ENCODE assay signal across 9 mouse cellular contexts in genomic region chr2:38013839-38014365, GRCm38 (mm10).
DNase-seq lines count a peak whose midpoint lies in the region; ATAC-seq and TF ChIP-seq lines count a peak whose summit lies in the region.
"Had no signal": no experiment of that assay in that cellular context is flagged by ENCODE, and none has a peak within 500 bp of the region (broad histone marks: within the 10 kb centered on the region; RNA-seq: fewer than 3 reads in every experiment).

No protein-coding gene starts in this region.

- no peaks in the 10 kb centered on the region for H3K27me3 ChIP-seq in lung, embryonic 14.5 days (ENCODE audit: insufficient read depth, low read length)
- H3K27me3 ChIP-seq: megakaryocyte, embryonic 14.5 days had no signal

- ATAC-seq in lung, embryonic 14.5 days (ENCODE audit: insufficient read depth): peak; percentile 90

- 24% methylated on average over 5 of the region's 5 CpGs for WGBS in lung, embryonic 14.5 days

- no peaks in the 10 kb centered on the region for H3K36me3 ChIP-seq in lung, embryonic 14.5 days (ENCODE audit: insufficient read depth)

- H3K4me2 ChIP-seq in lung, embryonic 14.5 days: peak overlapping the region; percentile 21; the same call in 1 of the 2 replicates

- DNase-seq in gastrocnemius, adult 18-20 months (ENCODE audit: low spot score): peak; percentile 44
- no peak for DNase-seq in gastrocnemius, adult 8-10 months (ENCODE audit: low spot score in 2 of 2)
- peak; percentile 77 to 79 for DNase-seq in cerebellum, postnatal 25 days
- peak; percentile 42 for DNase-seq in heart, adult 8-10 months (ENCODE audit: low spot score)
- peak; percentile 62 to 71 for DNase-seq in kidney, postnatal 25 days
- peak; percentile 82 for DNase-seq in lung, embryonic 14.5 days
- peak; percentile 68 to 76 for DNase-seq in right cerebral cortex, postnatal 10 days (ENCODE audit: low spot score in 2 of 2)
- DNase-seq in B cell, adult 2 months: no peak

- peaks cover 5% of the 10 kb centered on the region; the same call in 1 of the 2 replicates for H3K4me1 ChIP-seq in lung, embryonic 14.5 days (ENCODE audit: insufficient read depth)
- H3K4me1 ChIP-seq: megakaryocyte, embryonic 14.5 days had no signal

- H3K9ac ChIP-seq in lung, embryonic 14.5 days: no peak overlapping the region

- H3K4me3 ChIP-seq in lung, embryonic 14.5 days (ENCODE audit: low read depth, low read length): no peak overlapping the region
- H3K4me3 ChIP-seq: megakaryocyte, embryonic 14.5 days had no signal

- TF ChIP-seq CTCF in lung, embryonic 14.5 days (IDR thresholded peaks at IDR 0.05; ENCODE audit: low read depth): no peak

- H3K9me3 ChIP-seq in lung, embryonic 14.5 days (ENCODE audit: low read depth, low read length): no peaks in the 10 kb centered on the region
- H3K9me3 ChIP-seq: megakaryocyte, embryonic 14.5 days had no signal

- peak overlapping the region; percentile 55; the same call in 1 of the 2 replicates for H3K27ac ChIP-seq in lung, embryonic 14.5 days (ENCODE audit: low read depth)

Comparison
In these comparisons a context has a peak if more than half of its experiments do, and no peak if none do; other contexts are left out.
1. DNase-seq: peak in gastrocnemius, adult 18-20 months (single experiment), cerebellum, postnatal 25 days (2 of 2), heart, adult 8-10 months (single experiment), kidney, postnatal 25 days (2 of 2), lung, embryonic 14.5 days (single experiment) and right cerebral cortex, postnatal 10 days (2 of 2); none in gastrocnemius, adult 8-10 months (0 of 2) and B cell, adult 2 months (0 of 2).